Mouse (Mus musculus) urinary bladder, postnatal 36 days (tissue): ENCODE measurements around the gene Iqca.
A peak's percentile ranks its signal among the peaks of the same experiment; 100 is the strongest.

ENCODE experiments used
- DNase-seq, 2 experiments: peaks; one replicate each; pipeline ENCODE4 v3.0.0; 2022; ENCODE audit warnings: low spot score in 2 of 2, mixed read lengths in 1 of 2

Iqca gene

GRCm38 (mm10) chr1:90060599-90060998, 92.6 kb downstream of the Iqca start:
- peak; percentile 44 to 60 for DNase-seq

GRCm38 (mm10) chr1:90060054-90060453, 93.1 kb downstream of the Iqca start:
- DNase-seq: no peak

- DNase-seq: no peak
Measured at GRCm38 (mm10) chr1:90054991-90055390, 98.2 kb downstream of the Iqca start.

- DNase-seq: peak; percentile 10 to 21
Measured at GRCm38 (mm10) chr1:90051347-90051746, 101.9 kb downstream of the Iqca start.

GRCm38 (mm10) chr1:90050046-90050739, 103.0 kb downstream of the Iqca start:
- DNase-seq: no peak

- no peak for DNase-seq
Measured at GRCm38 (mm10) chr1:90028305-90028704, 124.9 kb downstream of the Iqca start.

- peak; percentile 6 to 15 for DNase-seq
Measured at GRCm38 (mm10) chr1:90026945-90027344, 126.3 kb downstream of the Iqca start.

GRCm38 (mm10) chr1:90020336-90020735, 132.9 kb downstream of the Iqca start:
- DNase-seq: no peak

- no peak for DNase-seq
Measured at GRCm38 (mm10) chr1:90018071-90018470, 135.1 kb downstream of the Iqca start.

- no peak for DNase-seq
Measured at GRCm38 (mm10) chr1:90014446-90014845, 138.8 kb downstream of the Iqca start, which contains the start of gene Asb18. Gene Asb18, minus strand, starts transcription at chr1:90014666.

GRCm38 (mm10) chr1:90013273-90013672, 139.9 kb downstream of the Iqca start:
- no peak for DNase-seq

GRCm38 (mm10) chr1:90012850-90013249, 140.4 kb downstream of the Iqca start:
- no peak for DNase-seq

GRCm38 (mm10) chr1:90012168-90012567, 141.0 kb downstream of the Iqca start:
- no peak for DNase-seq

- DNase-seq: no peak
Measured at GRCm38 (mm10) chr1:90010077-90010476, 143.1 kb downstream of the Iqca start.

- DNase-seq: no peak
Measured at GRCm38 (mm10) chr1:90009188-90009587, 144.0 kb downstream of the Iqca start.

- no peak for DNase-seq
Measured at GRCm38 (mm10) chr1:90006666-90007065, 146.5 kb downstream of the Iqca start.

- DNase-seq: no peak
Measured at GRCm38 (mm10) chr1:90000981-90001380, 152.2 kb downstream of the Iqca start.

GRCm38 (mm10) chr1:89999858-90000257, 153.3 kb downstream of the Iqca start:
- no peak for DNase-seq

GRCm38 (mm10) chr1:89998696-89999095, 154.5 kb downstream of the Iqca start:
- no peak for DNase-seq

GRCm38 (mm10) chr1:89998076-89998475, 155.1 kb downstream of the Iqca start:
- no peak for DNase-seq

GRCm38 (mm10) chr1:89992256-89992655, 160.9 kb downstream of the Iqca start:
- DNase-seq: no peak
